Mouse (Mus musculus): ENCODE data around the gene Sycp3. TPM values are rescaled to one million over a fixed set of nuclear protein-coding genes. Genes with fewer than 3 reads are reported as not detected.

Gene Sycp3
- total RNA-seq, 2 experiments from 2014 or later, result not detected

Other genes starting within 250 kb of the Sycp3 start
- 1 to 10 TPM; 3.8 to 4.1 TPM for gene Dram1, start 80.5 kb upstream of the Sycp3 start, total RNA-seq (2021)
- gene Gnptab, start 80.4 kb upstream of the Sycp3 start, total RNA-seq (2021), result 10 to 100 TPM; 25.5 to 29.9 TPM
- 100 to 1,000 TPM; 304 to 315 TPM for gene Chpt1, start 44.5 kb downstream of the Sycp3 start, total RNA-seq (2021)
- gene Mybpc1, start 145.6 kb downstream of the Sycp3 start, total RNA-seq (2021), result under 1 TPM; 0.34 to 0.64 TPM
- gene Spic, start 225.4 kb downstream of the Sycp3 start, total RNA-seq (2021), result under 1 TPM in 1 of 2 experiments, not detected in 1; 0.29 TPM

All from heart, postnatal 25 days (tissue).